Mouse (Mus musculus) limb, embryonic 11.5 days (tissue): Measurements from ENCODE around the gene Pea15a. TPM values are rescaled to one million over a fixed set of nuclear protein-coding genes. Genes with fewer than 3 reads are reported as not detected.
A peak's percentile ranks its signal among the peaks of the same experiment; 100 is the strongest.

Source experiments
- ATAC-seq: fragments of 200-750 bp; cut with Nextera tagmentation; 2 replicates; pipeline ENCODE4 v1.8.0; 2017; ENCODE audit warnings: low read depth; ENCODE audit not compliant: insufficient number of reproducible peaks, low FRiP score, low TSS enrichment
- DNase-seq: peaks from one replicate; pipeline ENCODE4 v3.0.0-alpha.2; 2015; ENCODE audit warnings: low spot score
- H3K27ac ChIP-seq: fragments of 300-500 bp; sonication (generic); replicated peaks from 2 replicates; pipeline ENCODE4 v1.5.1; 2014; ENCODE audit warnings: low read depth, mild to moderate bottlenecking, low read length
- H3K27me3 ChIP-seq: fragments of 300-500 bp; sonication (generic); 2 replicates; pipeline ENCODE4 v1.6.1; 2014; ENCODE audit warnings: mild to moderate bottlenecking, low read length, mixed read lengths; ENCODE audit not compliant: control insufficient read depth, insufficient read depth
- H3K36me3 ChIP-seq: fragments of 300-500 bp; sonication (generic); 2 replicates; pipeline ENCODE4 v1.6.1; 2014; ENCODE audit warnings: mild to moderate bottlenecking, low read length, moderate library complexity, mixed read lengths; ENCODE audit not compliant: control insufficient read depth, insufficient read depth
- H3K4me1 ChIP-seq: fragments of 300-500 bp; sonication (generic); 2 replicates; pipeline ENCODE4 v1.6.1; 2014; ENCODE audit warnings: low read length, mixed read lengths; ENCODE audit not compliant: control insufficient read depth, insufficient read depth
- H3K4me2 ChIP-seq: fragments of 300-500 bp; sonication (generic); 2 replicates; pipeline ENCODE4 v1.6.1; 2014; ENCODE audit warnings: low read depth, mild to moderate bottlenecking, moderate library complexity; ENCODE audit not compliant: severe bottlenecking
- H3K4me3 ChIP-seq: fragments of 300-500 bp; sonication (generic); 2 replicates; pipeline ENCODE4 v1.5.1; 2014; ENCODE audit warnings: low read depth, low read length
- H3K9ac ChIP-seq: fragments of 300-500 bp; sonication (generic); 2 replicates; pipeline ENCODE4 v1.6.1; 2014; ENCODE audit warnings: mild to moderate bottlenecking, low read length
- H3K9me3 ChIP-seq: fragments of 300-500 bp; sonication (generic); 2 replicates; pipeline ENCODE4 v1.6.1; 2016; ENCODE audit warnings: low read length; ENCODE audit not compliant: control insufficient read depth
- whole genome bisulfite sequencing: fragments of 180-500 bp; shearing (Covaris S2); extraction: QIAGEN DNeasy Blood & Tissue Kit; methylation state at CpG from one replicate; pipeline ENCODE4 v1.1.7; 2014; 5-methylcytosine and 5-hydroxymethylcytosine counted together
- polyA plus RNA-seq: library from polyadenylated mRNA; unstranded; fragments of >200 nt; fragmentation: Nextera tagmentation; extraction: Ambion mirVana; gene quantifications from 2 replicates; pipeline ENCODE4 v1.2.1, GENCODE M21; 2014

Pea15a gene
- polyA plus RNA-seq, 1 experiment from 2014 or later: 82.3 TPM

DNA sequence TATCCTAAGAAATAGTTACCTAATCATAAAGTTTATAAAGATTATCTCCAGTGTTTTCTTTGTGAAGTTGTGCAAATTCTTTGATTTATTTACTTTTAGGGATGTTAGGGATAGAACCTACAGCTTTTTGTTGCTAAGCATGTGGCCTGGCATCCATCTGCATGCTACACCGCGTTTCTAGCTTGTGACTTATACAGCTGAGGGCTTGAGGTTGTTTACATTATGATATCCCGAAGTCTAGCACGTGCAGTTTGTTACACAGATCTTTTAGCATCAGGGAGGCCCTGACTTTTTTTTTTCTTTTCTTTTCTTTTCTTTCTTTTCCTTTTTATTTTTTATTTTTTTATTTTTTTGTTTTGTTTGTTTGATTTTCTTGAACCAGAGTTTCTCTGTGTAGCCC lies 46.6 kb downstream of the Pea15a start:
- no peak overlapping the region for H3K9ac ChIP-seq
- no peak overlapping the region for H3K4me2 ChIP-seq
- peaks cover 6% of the 10 kb centered on the region; the same call in 1 of the 2 replicates for H3K36me3 ChIP-seq
- no peak overlapping the region for H3K4me3 ChIP-seq
- DNase-seq (no peak), ATAC-seq (no peak)
- 88% methylated on average over 4 of the region's 4 CpGs for WGBS
- H3K9me3 ChIP-seq: no peaks in the 10 kb centered on the region
- H3K27ac ChIP-seq: no peak overlapping the region
- no peaks in the 10 kb centered on the region for H3K27me3 ChIP-seq
- H3K4me1 ChIP-seq: no peaks in the 10 kb centered on the region

GRCm38 (mm10) chr1:172155518-172155917 lies 51.1 kb downstream of the Pea15a start:
- Histone ChIP-seq H3K27me3 (no peaks in the 10 kb centered on the region), H3K4me3 (no peak overlapping the region), H3K4me2 (no peak overlapping the region), H3K9ac (no peak overlapping the region), H3K36me3 (peaks cover 18% of the 10 kb centered on the region), H3K27ac (no peak overlapping the region), H3K4me1 (no peaks in the 10 kb centered on the region), H3K9me3 (no peaks in the 10 kb centered on the region)
- DNase-seq: no peak
- 90% methylated on average over 3 of the region's 3 CpGs for WGBS
- no peak for ATAC-seq

DNA sequence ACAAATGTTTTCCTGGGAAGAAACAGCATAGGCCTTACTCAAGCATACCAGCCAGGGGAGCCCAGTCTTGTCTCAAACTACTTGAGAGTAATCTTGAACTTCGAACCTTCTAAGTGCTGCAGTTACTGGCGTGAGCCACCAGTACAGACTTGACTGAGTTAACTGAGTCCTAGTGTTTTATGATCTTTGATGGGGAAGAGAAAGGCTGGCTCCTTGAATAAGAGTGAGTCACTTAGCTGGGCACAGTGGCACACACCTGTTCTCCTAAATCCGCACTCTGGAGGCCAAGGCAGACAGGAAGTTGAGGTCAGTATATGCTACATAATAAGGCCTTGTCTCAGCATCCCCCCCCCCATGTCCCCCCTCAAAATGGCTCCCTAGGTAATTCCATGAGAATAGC lies 52.1 kb downstream of the Pea15a start:
- no peak overlapping the region for H3K9ac ChIP-seq
- no peak overlapping the region for H3K27ac ChIP-seq
- no peaks in the 10 kb centered on the region for H3K9me3 ChIP-seq
- H3K27me3 ChIP-seq: no peaks in the 10 kb centered on the region
- H3K4me2 ChIP-seq: no peak overlapping the region
- H3K4me3 ChIP-seq: no peak overlapping the region
- WGBS: 82% methylated on average over 3 of the region's 3 CpGs
- H3K4me1 ChIP-seq: no peaks in the 10 kb centered on the region
- peaks cover 18% of the 10 kb centered on the region for H3K36me3 ChIP-seq
- DNase-seq: no peak
- no peak for ATAC-seq

DNA sequence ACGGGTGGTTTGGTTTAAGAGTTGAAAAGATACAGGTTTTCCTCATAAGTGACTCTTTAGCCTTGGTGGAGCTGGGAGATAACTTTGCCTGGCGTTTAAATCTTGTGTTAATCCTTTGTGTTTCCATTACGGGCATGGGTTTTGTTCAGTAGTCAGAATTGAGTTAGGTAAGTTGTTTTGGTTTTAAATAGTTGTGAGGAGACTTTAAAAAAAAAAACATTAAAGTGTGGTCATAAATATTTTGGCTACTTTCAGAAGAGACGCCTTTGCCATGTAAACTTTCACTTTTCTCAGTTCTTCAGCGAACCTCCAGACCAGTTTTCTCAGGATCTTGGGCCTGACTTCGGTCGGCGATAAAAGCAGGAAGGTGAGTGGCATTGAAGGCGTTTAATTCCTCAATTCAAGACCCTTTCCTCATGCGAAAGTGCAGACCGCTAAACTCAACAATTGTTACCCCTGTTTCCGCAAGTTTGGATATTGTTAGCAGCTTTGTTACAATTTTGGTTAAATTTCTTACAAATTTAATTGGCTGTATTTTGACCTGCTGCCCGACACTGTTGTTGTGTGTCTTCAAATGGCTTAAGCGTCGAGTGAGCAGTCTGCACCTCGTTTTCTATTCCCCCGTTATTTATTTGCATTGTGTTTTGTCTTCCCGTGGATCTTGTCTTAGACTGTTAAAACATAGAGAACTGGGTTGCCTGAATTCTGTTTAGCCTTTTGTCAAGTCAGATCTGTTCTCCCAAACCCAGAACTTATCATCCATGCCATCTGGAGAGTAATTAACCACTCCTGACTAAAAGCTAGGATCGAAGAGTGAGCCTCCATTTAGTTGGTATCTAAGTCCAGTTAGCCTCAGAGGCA lies 57.4 kb downstream of the Pea15a start:
- Histone ChIP-seq H3K27ac (peak overlapping the region; percentile 89), H3K9me3 (no peaks in the 10 kb centered on the region), H3K4me2 (peak overlapping the region; percentile 60), H3K4me1 (0 out of 2 replicates have a peak, but pooled peaks cover 3% of the 10 kb centered on the region), H3K9ac (peak overlapping the region; percentile 99), H3K4me3 (peak overlapping the region; percentile 94), H3K36me3 (peaks cover 8% of the 10 kb centered on the region), H3K27me3 (no peaks in the 10 kb centered on the region)
- WGBS: 20% methylated on average over 19 of the region's 19 CpGs
- no peak for ATAC-seq
- no peak for DNase-seq

DNA sequence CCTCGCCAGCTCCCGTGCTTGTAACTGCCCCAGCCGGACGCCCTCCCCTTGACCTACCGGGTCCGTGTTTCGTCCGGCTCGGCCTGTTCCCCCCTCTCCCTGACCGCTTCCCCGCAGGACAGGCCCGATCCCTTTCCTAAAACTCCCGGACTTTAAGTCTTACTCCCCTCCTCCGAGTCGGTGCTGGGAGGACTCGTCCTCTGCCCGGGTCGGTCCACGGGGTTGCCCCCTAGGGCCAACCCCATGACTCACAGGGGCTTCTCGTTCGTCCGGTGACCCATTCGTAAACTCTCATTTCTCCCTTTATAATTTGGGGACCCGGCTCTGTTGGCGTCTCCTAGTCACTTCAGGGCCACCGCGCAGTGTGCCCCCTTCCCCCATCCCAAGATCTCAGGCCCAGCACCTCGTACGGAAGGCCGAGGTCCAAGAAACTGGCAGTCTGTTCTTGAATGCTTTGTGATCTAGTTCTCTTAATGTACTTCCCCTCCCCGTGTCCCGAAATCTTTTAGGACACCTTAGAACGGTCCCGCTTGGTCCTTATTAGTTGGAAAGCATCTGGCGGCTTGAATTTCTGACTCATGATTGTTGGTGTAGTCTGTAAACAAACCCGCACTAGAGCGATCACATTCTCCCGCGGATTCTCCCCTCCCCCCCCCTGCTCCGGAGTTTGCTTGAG lies 58.2 kb downstream of the Pea15a start:
- H3K4me2 ChIP-seq: peak overlapping the region; percentile 60
- H3K27me3 ChIP-seq: no peaks in the 10 kb centered on the region
- ATAC-seq (peak; percentile 70), DNase-seq (peak; percentile 68)
- H3K27ac ChIP-seq: peak overlapping the region; percentile 89
- H3K4me3 ChIP-seq: peak overlapping the region; percentile 94
- H3K9ac ChIP-seq: peak overlapping the region; percentile 99
- H3K9me3 ChIP-seq: no peaks in the 10 kb centered on the region
- 0% methylated on average over 39 of the region's 40 CpGs for WGBS
- peaks cover 8% of the 10 kb centered on the region for H3K36me3 ChIP-seq
- 0 out of 2 replicates have a peak, but pooled peaks cover 3% of the 10 kb centered on the region for H3K4me1 ChIP-seq

- under 1% methylated on average over 42 of the region's 42 CpGs for WGBS
Observed at GRCm38 (mm10) chr1:172147835-172148278, 58.7 kb downstream of the Pea15a start, which contains the start of gene Dcaf8. Dcaf8 (plus strand) TSS chr1:172148084.

More at GRCm38 (mm10) chr1:172147835-172148278, 58.7 kb downstream of the Pea15a start, which contains the start of gene Dcaf8:
- ATAC-seq: peak; percentile 98
- H3K4me2 ChIP-seq: peak within 1 kb of the TSS; percentile 60
- peaks cover 8% of the 10 kb centered on the region for H3K36me3 ChIP-seq
- peak within 1 kb of the TSS; percentile 99 for H3K9ac ChIP-seq
- DNase-seq: peak; percentile 97
- no peaks in the 10 kb centered on the region for H3K27me3 ChIP-seq
- peak within 1 kb of the TSS; percentile 94 for H3K4me3 ChIP-seq
- 0 out of 2 replicates have a peak, but pooled peaks cover 3% of the 10 kb centered on the region for H3K4me1 ChIP-seq
- H3K9me3 ChIP-seq: no peaks in the 10 kb centered on the region
- peak within 1 kb of the TSS; percentile 89 for H3K27ac ChIP-seq

Other genes with a start within 250 kb of the Pea15a start
- 23.3 and 26.3 TPM in 2 replicates for gene Vangl2, start 178.4 kb downstream of the Pea15a start, polyA plus RNA-seq
- not detected in 2 replicates for gene Nhlh1, start 149.2 kb downstream of the Pea15a start, polyA plus RNA-seq
- gene Copa, start 124.3 kb downstream of the Pea15a start, polyA plus RNA-seq: 173 and 197 TPM in 2 replicates
- gene Ncstn, start 124.0 kb downstream of the Pea15a start, polyA plus RNA-seq: 86.8 and 89.2 TPM in 2 replicates
- 176 and 180 TPM in 2 replicates for gene Pex19, start 80.0 kb downstream of the Pea15a start, polyA plus RNA-seq
- 119 and 127 TPM in 2 replicates for gene Dcaf8, start 58.7 kb downstream of the Pea15a start, polyA plus RNA-seq
- 1.6 and 2.2 TPM in 2 replicates for gene Casq1, start 13.1 kb upstream of the Pea15a start, polyA plus RNA-seq
- gene Atp1a4, start 51.6 kb upstream of the Pea15a start, polyA plus RNA-seq: not detected in 2 replicates
- gene Igsf8, start 54.8 kb upstream of the Pea15a start, polyA plus RNA-seq: 31.9 and 35.4 TPM in 2 replicates
- gene Atp1a2, start 91.3 kb upstream of the Pea15a start, polyA plus RNA-seq: 1.4 and 1.5 TPM in 2 replicates
- not detected in 2 replicates for gene Kcnj9, start 122.5 kb upstream of the Pea15a start, polyA plus RNA-seq
- gene Kcnj10, start 134.4 kb upstream of the Pea15a start, polyA plus RNA-seq: 0.07 and 0.11 TPM in 2 replicates
- gene Pigm, start 169.7 kb upstream of the Pea15a start, polyA plus RNA-seq: 12.4 and 12.6 TPM in 2 replicates